Mouse (Mus musculus) lung, adult 2 months (tissue): ENCODE data around the gene Kif12. TPM values are rescaled to one million over a fixed set of nuclear protein-coding genes. Genes with fewer than 3 reads are reported as not detected.

Source experiments
- DNase-seq: peaks from one replicate; pipeline ENCODE4 v3.0.0; 2022
- H3K4me1 ChIP-seq: fragments of 200-500 bp; 2 replicates; pipeline ENCODE4 v1.6.1; 2011; ENCODE audit warnings: low read length; ENCODE audit not compliant: control insufficient read depth, insufficient read depth
- H3K4me3 ChIP-seq: fragments of 200-500 bp; replicated peaks from 2 replicates; pipeline ENCODE3; 2011; ENCODE audit warnings: low read depth, mild to moderate bottlenecking, control low read depth, low read length; ENCODE audit errors: extremely low read depth
- CTCF ChIP-seq: fragments of 200-500 bp; IDR thresholded peaks from 2 replicates; pipeline ENCODE4 v1.5.1; 2011; ENCODE audit warnings: mild to moderate bottlenecking, low read length, control low read depth; ENCODE audit not compliant: insufficient read depth
- POLR2A ChIP-seq: fragments of 200-500 bp; IDR thresholded peaks from 2 replicates; pipeline ENCODE4 v1.6.1; 2011; ENCODE audit warnings: low read depth, mild to moderate bottlenecking, control low read depth, low read length, borderline replicate concordance; ENCODE audit errors: extremely low read depth
- WGBS: fragments of 180-500 bp; shearing (Covaris S2); methylation state at CpG from one replicate; pipeline ENCODE4 v1.1.7; 2018; 5-methylcytosine and 5-hydroxymethylcytosine counted together
- polyA plus RNA-seq: library from polyadenylated mRNA; depleted of rRNA; stranded (reverse); fragments of >200 nt; gene quantifications from 2 replicates; pipeline ENCODE4 v1.2.3, GENCODE M21; 2012; rRNA removed

Kif12 gene
- polyA plus RNA-seq, 1 experiment, result not detected

- 87% methylated on average over 5 of the region's 5 CpGs for WGBS
- no peak for DNase-seq
- TF ChIP-seq CTCF (no peak), POLR2A (no peak)
- Histone ChIP-seq H3K4me1 (no peaks in the 10 kb centered on the region), H3K4me3 (no peak overlapping the region)
Observed at GRCm38 (mm10) chr4:63129891-63130624, 41.9 kb downstream of the Kif12 start.

- WGBS, result 79% methylated on average over 8 of the region's 8 CpGs
- TF ChIP-seq POLR2A, result no peak
- TF ChIP-seq CTCF, result no peak
- Histone ChIP-seq H3K4me3 (no peak overlapping the region), H3K4me1 (no peaks in the 10 kb centered on the region)
- DNase-seq, result no peak
Observed at GRCm38 (mm10) chr4:63124861-63125466, 47.0 kb downstream of the Kif12 start.

GRCm38 (mm10) chr4:63118639-63119437, 53.1 kb downstream of the Kif12 start:
- TF ChIP-seq POLR2A (no peak), CTCF (peak; percentile 96)
- 92% methylated on average over 5 of the region's 5 CpGs for WGBS
- Histone ChIP-seq H3K4me3 (no peak overlapping the region), H3K4me1 (no peaks in the 10 kb centered on the region)
- peak; percentile 70 for DNase-seq

Other genes starting within 250 kb of the Kif12 start
- gene Zfp618, start 206.6 kb downstream of the Kif12 start, polyA plus RNA-seq, result 1.5 and 1.6 TPM in 2 replicates
- gene Ambp, start 17.3 kb downstream of the Kif12 start, polyA plus RNA-seq, result 0.26 and 1.4 TPM in 2 replicates
- gene Col27a1, start 41.9 kb upstream of the Kif12 start, polyA plus RNA-seq, result 11.2 and 11.5 TPM in 2 replicates
- gene Orm1, start 172.4 kb upstream of the Kif12 start, polyA plus RNA-seq, result 3.9 and 4.7 TPM in 2 replicates
- gene Orm3, start 184.0 kb upstream of the Kif12 start, polyA plus RNA-seq, result 0.22 and 0.50 TPM in 2 replicates
- 0.45 and 0.49 TPM in 2 replicates for gene Orm2, start 190.3 kb upstream of the Kif12 start, polyA plus RNA-seq
- 22.2 and 22.7 TPM in 2 replicates for gene Akna, start 231.2 kb upstream of the Kif12 start, polyA plus RNA-seq